In the genomic region with DNA sequence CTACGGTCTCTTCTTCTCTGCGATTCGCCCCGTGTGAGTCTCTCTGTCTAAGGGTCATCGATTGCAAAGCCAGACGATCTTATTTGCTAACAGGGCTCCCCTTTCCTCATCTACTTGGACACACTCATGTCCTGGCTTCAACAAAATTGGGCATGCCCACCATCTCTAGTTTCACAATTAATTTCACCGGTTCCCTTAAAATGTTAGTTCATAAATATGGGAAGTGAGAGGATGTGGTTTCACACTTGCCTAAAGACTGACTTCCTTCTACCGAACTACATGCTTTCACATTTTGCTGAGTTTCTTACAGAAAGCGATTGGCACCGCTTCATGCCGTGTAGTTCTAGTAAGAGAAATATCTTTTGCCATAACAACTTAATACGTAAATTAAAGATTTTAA, we compare ENCODE assay signal across 16 mouse cellular contexts.
DNase-seq lines count a peak whose midpoint lies in the region; ATAC-seq and TF ChIP-seq lines count a peak whose summit lies in the region.
"Had no signal": no experiment of that assay in that cellular context is flagged by ENCODE, and none has a peak within 500 bp of the region (broad histone marks: within the 10 kb centered on the region; RNA-seq: fewer than 3 reads in every experiment).

No protein-coding gene starts in this region.

- H3K79me2 ChIP-seq in liver, adult 2 months (ENCODE audit: control insufficient read depth, insufficient read depth, low read length), result no peaks in the 10 kb centered on the region
- no peaks in the 10 kb centered on the region for H3K79me2 ChIP-seq in CH12.LX (replicated peaks; ENCODE audit: control insufficient read depth, extremely low read depth, insufficient read depth, poor library complexity, severe bottlenecking)

- peak; percentile 93 for TF ChIP-seq EP300 in CH12.LX (IDR thresholded peaks at IDR 0.05; ENCODE audit: low read length)

- in situ Hi-C loops in CH12.LX (cut with MboI; ENCODE audit: low pct_ligation_motif_present, low pct_unique_long_range_greater_than_20kb, low sequenced_read_pairs), result no loop called here

- no peaks in the 10 kb centered on the region for H3K9me3 ChIP-seq in liver, embryonic 11.5 days (ENCODE audit: control insufficient read depth, low read length)
- peaks cover 4% of the 10 kb centered on the region for H3K9me3 ChIP-seq in CH12.LX (replicated peaks; ENCODE audit: low read length)
- H3K9me3 ChIP-seq: forebrain, embryonic 10.5 days; hindbrain, embryonic 12.5 days; midbrain, embryonic 10.5 days had no signal

- ATAC-seq in liver, embryonic 11.5 days (replicated peaks; ENCODE audit: low FRiP score), result no peak
- peak; percentile 86 for ATAC-seq in common myeloid progenitor, adult 5-6 weeks (replicated peaks; ENCODE audit: low read depth, poor library complexity, severe bottlenecking)
- no peak for ATAC-seq in megakaryocyte-erythroid progenitor cell, adult 5-6 weeks (replicated peaks; ENCODE audit: low FRiP score, low TSS enrichment, poor library complexity, severe bottlenecking)
- ATAC-seq: intestine, embryonic 16.5 days had no signal

- no peaks in the 10 kb centered on the region for H3K27me3 ChIP-seq in liver, adult 2 months (ENCODE audit: control insufficient read depth, insufficient read depth, low read length)
- H3K27me3 ChIP-seq in liver, embryonic 11.5 days (replicated peaks; ENCODE audit: control insufficient read depth, insufficient read depth, low read length), result no peaks in the 10 kb centered on the region
- no peaks in the 10 kb centered on the region for H3K27me3 ChIP-seq in CH12.LX (replicated peaks)
- H3K27me3 ChIP-seq: hindbrain, embryonic 12.5 days had no signal

- TF ChIP-seq POLR2A in liver, adult 2 months (IDR thresholded peaks at IDR 0.05; ENCODE audit: extremely low read depth, insufficient read depth, low read length), result no peak
- TF ChIP-seq POLR2A in CH12.LX (IDR thresholded peaks at IDR 0.05; ENCODE audit: low read depth, low read length), result no peak

- no peak overlapping the region for H3K27ac ChIP-seq in liver, adult 2 months (replicated peaks; ENCODE audit: insufficient read depth, low read depth, low read length)
- H3K27ac ChIP-seq in liver, embryonic 11.5 days (ENCODE audit: low read depth, low read length), result no peak overlapping the region
- peak overlapping the region; percentile 57; the same call in 1 of the 2 replicates for H3K27ac ChIP-seq in CH12.LX (ENCODE audit: insufficient read depth, low read depth)
- H3K27ac ChIP-seq: forebrain, embryonic 10.5 days; hindbrain, embryonic 12.5 days; midbrain, embryonic 10.5 days had no signal

- no peak overlapping the region for H3K4me3 ChIP-seq in liver, adult 2 months (ENCODE audit: insufficient read depth, low read depth, low read length)
- H3K4me3 ChIP-seq in liver, embryonic 11.5 days (ENCODE audit: low read depth, low read length), result no peak overlapping the region
- H3K4me3 ChIP-seq in CH12.LX (replicated peaks in 1 of 3; ENCODE audit: low read depth in 2 of 3, low read length in 2 of 3, poor library complexity in 1 of 3), result no peak overlapping the region
- H3K4me3 ChIP-seq: forebrain, embryonic 10.5 days; hindbrain, embryonic 12.5 days; midbrain, embryonic 10.5 days had no signal

- H3K4me1 ChIP-seq in liver, adult 2 months (ENCODE audit: control insufficient read depth, insufficient read depth, low read length), result peaks cover 6% of the 10 kb centered on the region
- no peaks in the 10 kb centered on the region for H3K4me1 ChIP-seq in liver, embryonic 11.5 days (replicated peaks; ENCODE audit: control insufficient read depth, insufficient read depth, low read length)
- peaks cover 14 to 25% of the 10 kb centered on the region in 2 experiments for H3K4me1 ChIP-seq in CH12.LX (ENCODE audit: control insufficient read depth in 1 of 2, insufficient read depth in 2 of 2)
- H3K4me1 ChIP-seq: forebrain, embryonic 10.5 days; hindbrain, embryonic 12.5 days had no signal

- no peak for TF ChIP-seq CTCF in liver, adult 2 months (IDR thresholded peaks at IDR 0.05; ENCODE audit: low read depth, low read length)
- no peak for TF ChIP-seq CTCF in CH12.LX (conservative IDR thresholded peaks at IDR 0.05 in 1 of 2, IDR thresholded peaks at IDR 0.05 in 1 of 2; ENCODE audit: low read depth in 2 of 2, low read length in 2 of 2)

- no peak for TF ChIP-seq RAD21 in CH12.LX (IDR thresholded peaks at IDR 0.05; ENCODE audit: low read depth, low read length)

- no peak overlapping the region for H3K9ac ChIP-seq in liver, adult 2 months (ENCODE audit: low read depth, low read length)
- no peak overlapping the region for H3K9ac ChIP-seq in liver, embryonic 11.5 days (ENCODE audit: low read depth, low read length)
- H3K9ac ChIP-seq in CH12.LX (ENCODE audit: insufficient read depth, low read depth), result peak overlapping the region; percentile 59
- H3K9ac ChIP-seq: hindbrain, embryonic 12.5 days had no signal

- dilution Hi-C loops in CH12.LX (cut with MboI; ENCODE audit: extremely low pct_ligation_motif_present, extremely low pct_unique_long_range_greater_than_20kb, low sequenced_read_pairs), result no loop called here

- H3K4me2 ChIP-seq in liver, embryonic 11.5 days, result no peak overlapping the region
- peak overlapping the region; percentile 85; the same call in 1 of the 2 replicates for H3K4me2 ChIP-seq in CH12.LX (ENCODE audit: insufficient read depth, low read depth, poor library complexity, severe bottlenecking)
- H3K4me2 ChIP-seq: hindbrain, embryonic 12.5 days had no signal

- peak; percentile 33 for DNase-seq in liver, adult 2 months (ENCODE audit: extremely low read depth, low read depth, low spot score)
- no peak for DNase-seq in liver, embryonic 11.5 days (ENCODE audit: low spot score)
- DNase-seq in CH12.LX (ENCODE audit: extremely low read depth), result peak; percentile 74
- DNase-seq in naive thymus-derived CD4-positive, alpha-beta T cell, adult 2 months (ENCODE audit: low read depth), result peak; percentile 8
- DNase-seq in gastrocnemius, postnatal 14 days, result no peak
- DNase-seq: adrenal gland, postnatal 36 days; cerebellum, postnatal 36 days; gastrocnemius, postnatal 25 days; layer of hippocampus, postnatal 36 days; right cerebral cortex, adult 18-20 months had no signal

- 91% methylated on average over 12 of the region's 12 CpGs for WGBS in liver, adult 2 months
- 84% methylated on average over 12 of the region's 12 CpGs for WGBS in liver, embryonic 11.5 days

- H3K36me3 ChIP-seq in liver, adult 2 months (ENCODE audit: control insufficient read depth, insufficient read depth, low read length), result no peaks in the 10 kb centered on the region
- no peaks in the 10 kb centered on the region; the same call in 1 of the 2 replicates for H3K36me3 ChIP-seq in liver, embryonic 11.5 days (ENCODE audit: control insufficient read depth, insufficient read depth, low read length)
- H3K36me3 ChIP-seq in CH12.LX (replicated peaks in 1 of 2; ENCODE audit: control insufficient read depth in 1 of 2, insufficient read depth in 1 of 2, low read length in 1 of 2), result peaks cover 23 to 54% of the 10 kb centered on the region in 2 experiments

- intact Hi-C loops in gastrocnemius, postnatal 14 days (cut with DNase I; ENCODE audit: low total_unique reads), result no loop called here

TF ChIP-seq in CH12.LX, 34 proteins besides CTCF, POLR2A, EP300 and RAD21 (continues in another document):
- TF ChIP-seq NELFE (IDR thresholded peaks at IDR 0.05; ENCODE audit: low read depth, low read length) (no peak), HCFC1 (IDR thresholded peaks at IDR 0.05; ENCODE audit: low read depth, low read length) (no peak), ZNF384 (IDR thresholded peaks at IDR 0.05; ENCODE audit: low read depth, low read length) (peak; percentile 11; the same call in 1 of the 2 replicates), ELF1 (IDR thresholded peaks at IDR 0.05; ENCODE audit: low read depth, low read length) (no peak), KAT2A (IDR thresholded peaks at IDR 0.05; ENCODE audit: insufficient replicate concordance, low read length) (no peak), USF1 (IDR thresholded peaks at IDR 0.05; ENCODE audit: low read depth, low read length) (no peak), ZC3H11A (IDR thresholded peaks at IDR 0.05; ENCODE audit: low read depth, low read length) (no peak), POLR2AphosphoS2 (IDR thresholded peaks at IDR 0.05; ENCODE audit: low read depth, low read length) (no peak), CHD1 (IDR thresholded peaks at IDR 0.05; ENCODE audit: low read depth, low read length) (no peak), MEF2A (IDR thresholded peaks at IDR 0.05; ENCODE audit: borderline replicate concordance, low read depth, low read length) (no peak), ZKSCAN1 (IDR thresholded peaks at IDR 0.05; ENCODE audit: borderline replicate concordance, low read depth, low read length) (no peak), TBP (conservative IDR thresholded peaks at IDR 0.05; ENCODE audit: low read depth, low read length) (no peak), JUN (IDR thresholded peaks at IDR 0.05; ENCODE audit: insufficient read depth, low read depth, low read length) (0 out of 2 replicates have a peak, but pooled peaks have one; percentile 6), MAFK (IDR thresholded peaks at IDR 0.05; ENCODE audit: insufficient replicate concordance, low read length) (0 out of 2 replicates have a peak, but pooled peaks have one; percentile 13), GABPA (IDR thresholded peaks at IDR 0.05; ENCODE audit: insufficient replicate concordance, low read depth, low read length) (no peak), RCOR1 (conservative IDR thresholded peaks at IDR 0.05; ENCODE audit: low read depth, low read length) (no peak), E2F4 (IDR thresholded peaks at IDR 0.05; ENCODE audit: insufficient replicate concordance, low read depth, low read length) (no peak), IRF4 (IDR thresholded peaks at IDR 0.05; ENCODE audit: low read depth, low read length) (peak; percentile 83), MAZ (IDR thresholded peaks at IDR 0.05; ENCODE audit: low read depth, low read length) (no peak), ETS1 (conservative IDR thresholded peaks at IDR 0.05; ENCODE audit: low read depth, low read length) (peak; percentile 48), SIN3A (IDR thresholded peaks at IDR 0.05; ENCODE audit: low read length) (no peak), BHLHE40 (IDR thresholded peaks at IDR 0.05; ENCODE audit: low read depth, low read length) (peak; percentile 54), SMC3 (IDR thresholded peaks at IDR 0.05; ENCODE audit: low read depth, low read length) (no peak), JUND (conservative IDR thresholded peaks at IDR 0.05; ENCODE audit: low read depth, low read length) (0 out of 2 replicates have a peak, but pooled peaks have one; percentile 30), USF2 (conservative IDR thresholded peaks at IDR 0.05; ENCODE audit: low read depth, low read length) (no peak), UBTF (IDR thresholded peaks at IDR 0.05; ENCODE audit: low read depth, low read length) (no peak), PAX5 (IDR thresholded peaks at IDR 0.05; ENCODE audit: low read length) (no peak), ZMIZ1 (IDR thresholded peaks at IDR 0.05; ENCODE audit: low read depth, low read length) (no peak), CHD2 (IDR thresholded peaks at IDR 0.05; ENCODE audit: low read length) (no peak)

Comparison
In these comparisons a context has a peak if more than half of its experiments do, and no peak if none do; other contexts are left out.
1. DNase-seq: peak in liver, adult 2 months (single experiment), CH12.LX (single experiment) and naive thymus-derived CD4-positive, alpha-beta T cell, adult 2 months (single experiment); none in liver, embryonic 11.5 days (single experiment) and gastrocnemius, postnatal 14 days (single experiment).